Mouse (Mus musculus) brain, embryonic 14.5 days (tissue): ENCODE measurements around the gene Dis3l2.

Experiments
- CTCF ChIP-seq: fragments of 200-500 bp; IDR thresholded peaks from 2 replicates; pipeline ENCODE4 v1.5.1; 2012; ENCODE audit warnings: inconsistent platforms, mild to moderate bottlenecking, moderate library complexity, borderline replicate concordance; ENCODE audit not compliant: insufficient read depth, insufficient read length; ENCODE audit errors: extremely low read depth
- POLR2A ChIP-seq: fragments of 200-500 bp; IDR thresholded peaks from 2 replicates; pipeline ENCODE4 v1.6.1; 2012; ENCODE audit warnings: mild to moderate bottlenecking, inconsistent platforms, borderline replicate concordance; ENCODE audit not compliant: poor library complexity, insufficient read depth, insufficient read length, severe bottlenecking; ENCODE audit errors: extremely low read depth

DNA sequence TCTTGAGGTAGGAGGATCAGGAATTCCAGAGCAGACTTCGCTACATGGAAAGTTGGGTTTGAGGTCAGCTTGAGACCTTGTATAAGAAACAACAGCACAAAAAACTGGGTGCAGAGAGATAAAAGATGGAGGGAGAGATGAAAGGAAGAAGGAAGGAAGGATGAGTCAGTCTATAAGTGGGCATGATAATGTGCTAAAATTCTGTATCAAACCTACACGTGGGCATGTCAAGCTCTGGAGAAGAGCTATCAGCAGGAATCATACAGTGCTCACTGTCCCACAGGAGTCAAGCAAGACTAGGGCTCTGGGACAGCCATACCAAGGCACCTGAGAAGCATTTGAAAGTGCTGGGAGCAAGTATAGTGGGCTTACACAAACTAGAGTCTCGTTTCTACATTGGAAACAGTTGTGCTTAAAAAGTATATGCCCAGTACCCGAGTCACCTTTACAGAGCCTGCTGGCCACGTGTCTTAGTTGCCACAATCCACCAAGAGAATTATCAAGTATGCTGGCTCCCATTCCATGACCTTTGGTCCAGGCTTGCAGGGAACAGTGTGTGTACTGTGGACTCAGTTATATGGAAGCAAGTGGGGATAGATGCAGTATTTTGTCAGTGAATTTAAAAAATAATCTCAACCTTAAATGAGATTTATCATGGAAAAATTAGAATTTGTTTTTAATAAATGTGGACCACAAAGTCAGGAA is 248.0 kb downstream of the Dis3l2 start:
- no peak for TF ChIP-seq CTCF
- no peak for TF ChIP-seq POLR2A
